8 mouse cellular contexts compared by ENCODE assay signal in the genomic region with DNA sequence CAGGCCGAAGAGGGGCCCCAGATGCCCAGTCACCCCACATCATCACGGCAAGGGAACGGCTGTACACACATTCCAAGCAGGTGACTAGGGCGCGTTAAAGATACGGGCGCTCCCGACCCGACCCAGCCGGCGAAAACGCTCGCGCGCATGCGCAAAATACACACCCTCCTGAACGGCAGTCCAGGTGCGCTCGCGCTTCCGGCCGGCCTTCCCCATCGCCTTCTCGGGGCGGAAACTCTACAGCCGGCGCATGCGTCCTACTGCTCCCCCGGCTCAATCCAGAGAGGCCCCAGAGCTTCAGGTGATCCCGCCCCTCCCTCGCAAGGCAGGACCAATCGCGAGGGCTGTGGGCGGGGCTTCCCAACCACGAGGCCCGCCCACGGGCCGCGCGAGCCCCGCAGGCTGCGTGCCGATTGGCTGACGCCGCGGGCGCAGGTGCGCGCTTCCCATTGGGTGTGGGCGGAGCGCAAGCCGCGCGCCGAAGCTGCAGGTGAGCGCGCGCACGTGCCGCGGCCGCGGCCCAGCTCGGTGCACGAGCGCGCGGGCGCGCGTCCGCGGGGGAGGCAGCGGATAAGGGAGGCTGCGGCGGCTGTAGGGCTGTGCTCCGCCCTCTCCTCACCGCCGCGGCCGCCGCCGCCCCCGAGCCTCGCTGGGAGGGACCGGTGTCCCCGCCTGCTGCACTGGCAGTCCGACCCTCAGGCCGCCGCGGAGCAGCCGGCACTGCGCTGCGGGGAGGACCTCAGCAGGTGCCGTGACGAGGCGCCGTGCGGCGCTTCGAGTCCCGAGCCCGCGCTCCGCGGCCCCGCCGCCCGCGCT. TPM values are rescaled to one million over a fixed set of nuclear protein-coding genes. Genes with fewer than 3 reads are reported as not detected.
DNase-seq lines count a peak whose midpoint lies in the region; ATAC-seq and TF ChIP-seq lines count a peak whose summit lies in the region.

A gene (plus strand): TSS at position 574 of the 816 bp plus-strand sequence.

- peaks cover 5% of the 10 kb centered on the region for H3K4me1 ChIP-seq in embryonic facial prominence, embryonic 14.5 days (ENCODE audit: control insufficient read depth, insufficient read depth, low read length)
- no peaks in the 10 kb centered on the region for H3K4me1 ChIP-seq in heart, adult 2 months (ENCODE audit: control insufficient read depth, insufficient read depth, low read length)
- H3K4me1 ChIP-seq in limb, embryonic 13.5 days = peaks cover 26% of the 10 kb centered on the region
- H3K4me1 ChIP-seq in midbrain, embryonic 16.5 days (ENCODE audit: control insufficient read depth, insufficient read depth, low read length) = peaks cover 14% of the 10 kb centered on the region

- H3K9me3 ChIP-seq in embryonic facial prominence, embryonic 14.5 days (ENCODE audit: control insufficient read depth, low read length) = no peaks in the 10 kb centered on the region
- no peaks in the 10 kb centered on the region for H3K9me3 ChIP-seq in limb, embryonic 13.5 days
- no peaks in the 10 kb centered on the region for H3K9me3 ChIP-seq in midbrain, embryonic 16.5 days (replicated peaks; ENCODE audit: control insufficient read depth, low read length, poor library complexity, severe bottlenecking)

- H3K27ac ChIP-seq in embryonic facial prominence, embryonic 14.5 days (replicated peaks; ENCODE audit: low read depth, low read length) = peak within 1 kb of the TSS; percentile 48
- peak within 1 kb of the TSS; percentile 59 for H3K27ac ChIP-seq in heart, adult 2 months
- H3K27ac ChIP-seq in limb, embryonic 13.5 days = peak within 1 kb of the TSS; percentile 58
- peak within 1 kb of the TSS; percentile 95 for H3K27ac ChIP-seq in midbrain, embryonic 16.5 days (ENCODE audit: low read length)

- WGBS in embryonic facial prominence, embryonic 14.5 days = 2% methylated on average over 30 of the region's 110 CpGs
- WGBS in heart, adult 2 months = under 1% methylated on average over 97 of the region's 110 CpGs
- under 1% methylated on average over 95 of the region's 110 CpGs for WGBS in limb, embryonic 13.5 days
- WGBS in midbrain, embryonic 16.5 days = under 1% methylated on average over 96 of the region's 110 CpGs

- TF ChIP-seq EP300 in heart, adult 2 months (IDR thresholded peaks at IDR 0.05; ENCODE audit: insufficient read depth, low read depth, low read length) = no peak

- no peak for TF ChIP-seq POLR2A in heart, adult 2 months (IDR thresholded peaks at IDR 0.05; ENCODE audit: insufficient read depth, low read depth, low read length)

- H3K79me2 ChIP-seq in heart, adult 2 months (replicated peaks; ENCODE audit: control insufficient read depth, insufficient read depth, low read length) = no peaks in the 10 kb centered on the region

- peak; percentile 97 for DNase-seq in 3T3-L1 (ENCODE audit: low read depth, low spot score)
- DNase-seq in adrenal gland, postnatal 4 days (ENCODE audit: low spot score in 2 of 2) = peak; percentile 74 to 83
- DNase-seq in embryonic facial prominence, embryonic 14.5 days (ENCODE audit: low spot score) = peak; percentile 98
- peak; percentile 89 to 95 for DNase-seq in heart, adult 2 months
- DNase-seq in kidney, adult 8-10 months = peak; percentile 95 to 98
- DNase-seq in spleen, postnatal 10 days (ENCODE audit: low spot score in 2 of 2) = peak; percentile 81 to 94

- peak within 1 kb of the TSS; percentile 99 for H3K4me2 ChIP-seq in embryonic facial prominence, embryonic 14.5 days (ENCODE audit: low read depth, low read length)
- H3K4me2 ChIP-seq in limb, embryonic 13.5 days (replicated peaks) = peak within 1 kb of the TSS; percentile 98
- H3K4me2 ChIP-seq in midbrain, embryonic 16.5 days (ENCODE audit: low read length) = peak within 1 kb of the TSS; percentile 79

- H3K27me3 ChIP-seq in embryonic facial prominence, embryonic 14.5 days (replicated peaks; ENCODE audit: control insufficient read depth, insufficient read depth, low read length) = peaks cover 25% of the 10 kb centered on the region
- H3K27me3 ChIP-seq in heart, adult 2 months (ENCODE audit: control insufficient read depth, insufficient read depth, low read length) = peaks cover 3% of the 10 kb centered on the region; the same call in 1 of the 2 replicates
- peaks cover 30% of the 10 kb centered on the region for H3K27me3 ChIP-seq in limb, embryonic 13.5 days
- H3K27me3 ChIP-seq in midbrain, embryonic 16.5 days (ENCODE audit: control insufficient read depth, insufficient read depth, low read depth, low read length) = no peaks in the 10 kb centered on the region

- TF ChIP-seq CTCF in heart, adult 2 months (IDR thresholded peaks at IDR 0.05) = no peak

- peak within 1 kb of the TSS; percentile 70 for H3K9ac ChIP-seq in embryonic facial prominence, embryonic 14.5 days (ENCODE audit: low read depth, low read length)
- peak within 1 kb of the TSS; percentile 77 for H3K9ac ChIP-seq in heart, adult 2 months (ENCODE audit: low read depth, low read length)
- peak within 1 kb of the TSS; percentile 73 for H3K9ac ChIP-seq in limb, embryonic 13.5 days
- peak within 1 kb of the TSS; percentile 83 for H3K9ac ChIP-seq in midbrain, embryonic 16.5 days (ENCODE audit: low read depth, low read length)

- peak within 1 kb of the TSS; percentile 77 for H3K4me3 ChIP-seq in embryonic facial prominence, embryonic 14.5 days (ENCODE audit: low read depth, low read length)
- peak within 1 kb of the TSS; percentile 74 for H3K4me3 ChIP-seq in heart, adult 2 months
- peak within 1 kb of the TSS; percentile 78 for H3K4me3 ChIP-seq in limb, embryonic 13.5 days
- peak within 1 kb of the TSS; percentile 60 for H3K4me3 ChIP-seq in midbrain, embryonic 16.5 days (ENCODE audit: low read depth, low read length)

- intact Hi-C loops in heart, adult 2 months (cut with DNase I) = no loop called here

- no peaks in the 10 kb centered on the region for H3K36me3 ChIP-seq in embryonic facial prominence, embryonic 14.5 days (ENCODE audit: control insufficient read depth, insufficient read depth, low read length)
- H3K36me3 ChIP-seq in heart, adult 2 months (ENCODE audit: control insufficient read depth, insufficient read depth, low read length) = no peaks in the 10 kb centered on the region
- no peaks in the 10 kb centered on the region for H3K36me3 ChIP-seq in limb, embryonic 13.5 days
- H3K36me3 ChIP-seq in midbrain, embryonic 16.5 days (ENCODE audit: control insufficient read depth, insufficient read depth, low read length) = no peaks in the 10 kb centered on the region

- peak; percentile 97 for ATAC-seq in embryonic facial prominence, embryonic 14.5 days (ENCODE audit: low read depth)
- peak; percentile 95 for ATAC-seq in limb, embryonic 13.5 days (ENCODE audit: low FRiP score, low read depth)
- peak; percentile 96 for ATAC-seq in midbrain, embryonic 16.5 days

RNA-seq across cellular contexts. Expression of the gene that starts here (rescaled TPM):
- total RNA-seq in adrenal gland, postnatal 4 days (2021) = 1 to 10 TPM; 2.7 to 9.6 TPM
- polyA plus RNA-seq in embryonic facial prominence, embryonic 14.5 days (2014; fragmentation: Nextera tagmentation; extraction: Ambion mirVana) = 2.9 and 3.0 TPM in 2 replicates
- total RNA-seq in heart, adult 2 months (2021) = 1 to 10 TPM; 2.0 to 2.2 TPM
- 2.4 TPM in 2 replicates for polyA plus RNA-seq in heart, adult 2 months (2012; rRNA removed)
- 2.7 and 3.7 TPM in 2 replicates for polyA plus RNA-seq in limb, embryonic 13.5 days (2015; fragmentation: Nextera tagmentation; extraction: Ambion mirVana)
- 6.8 and 7.3 TPM in 2 replicates for polyA plus RNA-seq in midbrain, embryonic 16.5 days (2015; fragmentation: Nextera tagmentation; extraction: Ambion mirVana)

Comparison
In these comparisons a context has a peak if more than half of its experiments do, and no peak if none do; other contexts are left out.
1. Peak in every context shown above with its lines: DNase-seq, ATAC-seq, H3K4me3 ChIP-seq and H3K27ac ChIP-seq.